Mouse (Mus musculus) hindbrain, embryonic 10.5 days (tissue): Measurements from ENCODE around the gene Olfr784. TPM values are rescaled to one million over a fixed set of nuclear protein-coding genes. Genes with fewer than 3 reads are reported as not detected.
"Not testable (repeated sequence)": the region's sequence is repeated elsewhere in the genome, so short reads cannot be mapped to it uniquely, and the experiment has no call there.

Source experiments
- DNase-seq: peaks from one replicate; pipeline ENCODE4 v3.0.0-alpha.2; 2017; ENCODE audit warnings: low spot score
- H3K27ac ChIP-seq: fragments of 300-500 bp; sonication (generic); 2 replicates; pipeline ENCODE4 v1.5.1; 2016; ENCODE audit warnings: mild to moderate bottlenecking, moderate library complexity
- H3K27me3 ChIP-seq: fragments of 300-500 bp; sonication (generic); 2 replicates; pipeline ENCODE4 v1.6.1; 2016; ENCODE audit warnings: mild to moderate bottlenecking; ENCODE audit not compliant: poor library complexity, insufficient read depth, severe bottlenecking
- H3K36me3 ChIP-seq: fragments of 300-500 bp; sonication (generic); 2 replicates; pipeline ENCODE4 v1.6.1; 2016; ENCODE audit warnings: mild to moderate bottlenecking, moderate library complexity
- H3K4me1 ChIP-seq: fragments of 300-500 bp; sonication (generic); replicated peaks from 2 replicates; pipeline ENCODE4 v1.6.1; 2016; ENCODE audit warnings: mild to moderate bottlenecking
- H3K4me3 ChIP-seq: fragments of 300-500 bp; sonication (generic); 2 replicates; pipeline ENCODE4 v1.5.1; 2016; ENCODE audit warnings: mild to moderate bottlenecking, moderate library complexity
- H3K9me3 ChIP-seq: fragments of 300-500 bp; sonication (generic); 2 replicates; pipeline ENCODE4 v1.6.1; 2016; ENCODE audit warnings: mild to moderate bottlenecking, moderate library complexity
- WGBS: fragments of 180-500 bp; shearing (Covaris S2); methylation state at CpG from one replicate; pipeline ENCODE4 v1.1.7; 2016; 5-methylcytosine and 5-hydroxymethylcytosine counted together
- polyA plus RNA-seq: library from polyadenylated mRNA; unstranded; fragments of >200 nt; fragmentation: Nextera tagmentation; extraction: Ambion mirVana; gene quantifications from 2 replicates; pipeline ENCODE4 v1.2.1, GENCODE M21; 2016

The Olfr784 gene
- polyA plus RNA-seq = 0.08 TPM in 1 of 2 replicates, not detected in the other

- 0 out of 2 replicates have a peak, but pooled peaks cover 5% of the 10 kb centered on the region for H3K9me3 ChIP-seq
Observed at GRCm38 (mm10) chr10:129383783-129384182, at the start of gene Olfr784. Gene Olfr784 (plus strand): TSS chr10:129384083.

GRCm38 (mm10) chr10:129348550-129348949 lies 35.3 kb upstream of the Olfr784 start, which contains the start of gene Olfr782:
Gene Olfr782 (plus strand): TSS chr10:129348850.
- no peak for DNase-seq
- WGBS = 92% methylated on average over 3 of the region's 3 CpGs
- Histone ChIP-seq H3K36me3 (no peaks in the 10 kb centered on the region), H3K27me3 (no peaks in the 10 kb centered on the region), H3K4me1 (no peaks in the 10 kb centered on the region), H3K27ac (no peak within 1 kb of the TSS), H3K9me3 (no peaks in the 10 kb centered on the region), H3K4me3 (no peak within 1 kb of the TSS)

More at GRCm38 (mm10) chr10:129383783-129384182, at the start of gene Olfr784:
- no peak within 1 kb of the TSS for H3K27ac ChIP-seq
- H3K4me1 ChIP-seq = no peaks in the 10 kb centered on the region
- no peaks in the 10 kb centered on the region for H3K36me3 ChIP-seq
- DNase-seq = no peak
- no peaks in the 10 kb centered on the region for H3K27me3 ChIP-seq
- H3K4me3 ChIP-seq = no peak within 1 kb of the TSS

- not testable (repeated sequence) for H3K27ac ChIP-seq, H3K4me1 ChIP-seq, H3K36me3 ChIP-seq, H3K4me3 ChIP-seq, H3K9me3 ChIP-seq, H3K27me3 ChIP-seq, DNase-seq
- 79% methylated on average over 2 of the region's 2 CpGs for WGBS
Observed at GRCm38 (mm10) chr10:129352475-129352874, 31.4 kb upstream of the Olfr784 start.

GRCm38 (mm10) chr10:129356496-129356895 lies 27.4 kb upstream of the Olfr784 start:
- not testable (repeated sequence) for H3K27ac ChIP-seq, H3K4me3 ChIP-seq, DNase-seq, H3K4me1 ChIP-seq, H3K36me3 ChIP-seq, H3K9me3 ChIP-seq, H3K27me3 ChIP-seq
- whole genome bisulfite sequencing = 85% methylated on average over 4 of the region's 4 CpGs

GRCm38 (mm10) chr10:129357307-129357706 lies 26.6 kb upstream of the Olfr784 start:
- 78% methylated on average over 5 of the region's 5 CpGs for WGBS
- Histone ChIP-seq H3K4me3 (no peak overlapping the region), H3K27ac (no peak overlapping the region), H3K9me3 (peaks cover 11% of the 10 kb centered on the region), H3K27me3 (no peaks in the 10 kb centered on the region), H3K4me1 (no peaks in the 10 kb centered on the region), H3K36me3 (no peaks in the 10 kb centered on the region)
- DNase-seq = no peak

GRCm38 (mm10) chr10:129374051-129374450 lies 9.8 kb upstream of the Olfr784 start:
- H3K27me3 ChIP-seq, H3K36me3 ChIP-seq, H3K4me1 ChIP-seq, H3K27ac ChIP-seq, H3K4me3 ChIP-seq, H3K9me3 ChIP-seq, DNase-seq: not testable (repeated sequence)
- WGBS = 89% methylated on average over 5 of the region's 5 CpGs

GRCm38 (mm10) chr10:129400892-129401291 lies 17.0 kb downstream of the Olfr784 start:
- Histone ChIP-seq H3K27me3 (no peaks in the 10 kb centered on the region), H3K27ac (no peak overlapping the region), H3K36me3 (no peaks in the 10 kb centered on the region), H3K4me3 (no peak overlapping the region), H3K4me1 (no peaks in the 10 kb centered on the region), H3K9me3 (0 out of 2 replicates have a peak, but pooled peaks cover 9% of the 10 kb centered on the region)
- no peak for DNase-seq
- WGBS = 44% methylated on average over 5 of the region's 5 CpGs

- no peaks in the 10 kb centered on the region for H3K4me1 ChIP-seq
- H3K27me3 ChIP-seq = no peaks in the 10 kb centered on the region
- H3K27ac ChIP-seq = no peak within 1 kb of the TSS
- no peaks in the 10 kb centered on the region for H3K36me3 ChIP-seq
- no peaks in the 10 kb centered on the region for H3K9me3 ChIP-seq
- no peak within 1 kb of the TSS for H3K4me3 ChIP-seq
- DNase-seq = no peak
- 82% methylated on average over 2 of the region's 2 CpGs for WGBS
Observed at GRCm38 (mm10) chr10:129405126-129405525, 21.2 kb downstream of the Olfr784 start, which contains the start of gene Olfr785. Gene Olfr785 (plus strand): TSS chr10:129405426.

- no peak within 1 kb of the TSS for H3K27ac ChIP-seq
- DNase-seq = no peak
- H3K36me3 ChIP-seq = no peaks in the 10 kb centered on the region
- no peak within 1 kb of the TSS for H3K4me3 ChIP-seq
- H3K9me3 ChIP-seq = no peaks in the 10 kb centered on the region
- H3K4me1 ChIP-seq = no peaks in the 10 kb centered on the region
- no peaks in the 10 kb centered on the region for H3K27me3 ChIP-seq
Observed at GRCm38 (mm10) chr10:129427006-129427405, 43.1 kb downstream of the Olfr784 start, which contains the start of gene Olfr786. Gene Olfr786 (plus strand): TSS chr10:129427306.

Other genes with a start within 250 kb of the Olfr784 start
- gene Olfr770, start 245.1 kb upstream of the Olfr784 start, polyA plus RNA-seq = not detected in 2 replicates
- not detected in 2 replicates for gene Olfr771, start 219.3 kb upstream of the Olfr784 start, polyA plus RNA-seq
- not detected in 2 replicates for gene Olfr772, start 206.2 kb upstream of the Olfr784 start, polyA plus RNA-seq
- gene Olfr773, start 196.7 kb upstream of the Olfr784 start, polyA plus RNA-seq = not detected in 2 replicates
- not detected in 2 replicates for gene Olfr774, start 147.9 kb upstream of the Olfr784 start, polyA plus RNA-seq
- gene Olfr775, start 135.7 kb upstream of the Olfr784 start, polyA plus RNA-seq = not detected in 2 replicates
- not detected in 2 replicates for gene Olfr776, start 125.0 kb upstream of the Olfr784 start, polyA plus RNA-seq
- gene Olfr777, start 112.6 kb upstream of the Olfr784 start, polyA plus RNA-seq = 0.10 TPM in 1 of 2 replicates, not detected in the other
- gene Olfr780, start 66.0 kb upstream of the Olfr784 start, polyA plus RNA-seq = not detected in 2 replicates
- gene Olfr781, start 55.2 kb upstream of the Olfr784 start, polyA plus RNA-seq = not detected in 2 replicates
- not detected in 2 replicates for gene Olfr782, start 35.2 kb upstream of the Olfr784 start, polyA plus RNA-seq
- not detected in 2 replicates for gene Olfr785, start 21.3 kb downstream of the Olfr784 start, polyA plus RNA-seq
- gene Olfr786, start 43.2 kb downstream of the Olfr784 start, polyA plus RNA-seq = not detected in 2 replicates
- gene Olfr787, start 77.8 kb downstream of the Olfr784 start, polyA plus RNA-seq = not detected in 2 replicates
- gene Olfr788, start 86.9 kb downstream of the Olfr784 start, polyA plus RNA-seq = not detected in 2 replicates
- gene Olfr789, start 100.7 kb downstream of the Olfr784 start, polyA plus RNA-seq = not detected in 2 replicates
- not detected in 2 replicates for gene Olfr790, start 114.4 kb downstream of the Olfr784 start, polyA plus RNA-seq
- not detected in 2 replicates for gene Olfr791, start 137.7 kb downstream of the Olfr784 start, polyA plus RNA-seq
- gene Olfr792, start 155.1 kb downstream of the Olfr784 start, polyA plus RNA-seq = not detected in 2 replicates
- not detected in 2 replicates for gene Olfr794, start 183.6 kb downstream of the Olfr784 start, polyA plus RNA-seq
- gene Olfr796, start 228.5 kb downstream of the Olfr784 start, polyA plus RNA-seq = not detected in 2 replicates
- not detected in 2 replicates for gene Olfr798, start 243.9 kb downstream of the Olfr784 start, polyA plus RNA-seq